Mouse (Mus musculus): ENCODE measurements around the gene Vmn1r32. TPM values are rescaled to one million over a fixed set of nuclear protein-coding genes. Genes with fewer than 3 reads are reported as not detected.

Vmn1r32 gene
- not detected in 2 replicates for polyA plus RNA-seq (2011; ENCODE audit: insufficient read length, low read depth, missing spikeins)

- TF ChIP-seq POLR2A (IDR thresholded peaks at IDR 0.05; ENCODE audit: low read depth, low read length) = no peak
- no peak for TF ChIP-seq CTCF (IDR thresholded peaks at IDR 0.05; ENCODE audit: borderline replicate concordance, insufficient read depth, low read length)
- Histone ChIP-seq H3K4me1 (ENCODE audit: control insufficient read depth, insufficient read depth, low read length) (no peaks in the 10 kb centered on the region), H3K4me3 (ENCODE audit: insufficient read depth, low read length) (no peak within 1 kb of the TSS), H3K27ac (ENCODE audit: insufficient read depth, low read length) (no peak within 1 kb of the TSS)
Measured at GRCm38 (mm10) chr6:66559996-66560395, at the start of gene Vmn1r32. Gene Vmn1r32 (minus strand): TSS chr6:66560096.

DNA sequence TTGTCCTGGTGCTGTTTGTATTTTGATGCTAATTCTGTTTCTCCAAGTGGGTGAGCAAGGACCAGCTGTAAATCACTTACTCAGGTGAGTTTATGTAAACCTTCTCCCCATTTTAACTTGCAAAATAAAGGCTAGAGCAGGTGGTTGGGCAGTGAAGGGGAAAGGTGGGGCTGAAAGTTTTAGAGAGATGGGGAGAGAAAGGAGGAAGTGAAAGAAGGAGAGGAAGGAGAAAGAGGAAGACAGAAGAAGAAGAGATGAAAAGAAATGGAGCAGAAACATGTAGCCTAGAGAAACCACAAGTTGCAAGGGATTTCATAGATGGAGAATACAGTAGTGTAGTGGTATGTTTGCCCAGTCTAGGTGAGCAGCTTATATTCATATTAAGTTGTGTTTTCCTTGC is 35.9 kb upstream of the Vmn1r32 start:
- TF ChIP-seq POLR2A (IDR thresholded peaks at IDR 0.05; ENCODE audit: low read depth, low read length) (no peak), CTCF (IDR thresholded peaks at IDR 0.05; ENCODE audit: borderline replicate concordance, insufficient read depth, low read length) (no peak)
- Histone ChIP-seq H3K4me3 (ENCODE audit: insufficient read depth, low read length) (no peak overlapping the region), H3K27ac (ENCODE audit: insufficient read depth, low read length) (no peak overlapping the region), H3K4me1 (ENCODE audit: control insufficient read depth, insufficient read depth, low read length) (no peaks in the 10 kb centered on the region)

GRCm38 (mm10) chr6:66535966-66536365 is 23.9 kb downstream of the Vmn1r32 start:
- TF ChIP-seq POLR2A (IDR thresholded peaks at IDR 0.05; ENCODE audit: low read depth, low read length) (no peak), CTCF (IDR thresholded peaks at IDR 0.05; ENCODE audit: borderline replicate concordance, insufficient read depth, low read length) (no peak)
- H3K4me3 ChIP-seq (ENCODE audit: insufficient read depth, low read length) = peak overlapping the region; percentile 93

GRCm38 (mm10) chr6:66535028-66535862 is 24.7 kb downstream of the Vmn1r32 start, which contains the start of gene Mad2l1:
Gene Mad2l1 (plus strand): TSS chr6:66535390.
- Histone ChIP-seq H3K4me3 (ENCODE audit: insufficient read depth, low read length) (peak within 1 kb of the TSS; percentile 93), H3K27ac (ENCODE audit: insufficient read depth, low read length) (peak within 1 kb of the TSS; percentile 64), H3K4me1 (ENCODE audit: control insufficient read depth, insufficient read depth, low read length) (peaks cover 3% of the 10 kb centered on the region; the same call in 1 of the 2 replicates)
- no peak for TF ChIP-seq CTCF (IDR thresholded peaks at IDR 0.05; ENCODE audit: borderline replicate concordance, insufficient read depth, low read length)
- peak; percentile 98 for TF ChIP-seq POLR2A (IDR thresholded peaks at IDR 0.05; ENCODE audit: low read depth, low read length)

More at GRCm38 (mm10) chr6:66535966-66536365, 23.9 kb downstream of the Vmn1r32 start:
- H3K4me1 ChIP-seq (ENCODE audit: control insufficient read depth, insufficient read depth, low read length) = peaks cover 3% of the 10 kb centered on the region; the same call in 1 of the 2 replicates
- H3K27ac ChIP-seq (ENCODE audit: insufficient read depth, low read length) = peak overlapping the region; percentile 64

GRCm38 (mm10) chr6:66534366-66534941 is 25.4 kb downstream of the Vmn1r32 start:
- H3K4me1 ChIP-seq (ENCODE audit: control insufficient read depth, insufficient read depth, low read length) = peaks cover 3% of the 10 kb centered on the region; the same call in 1 of the 2 replicates
- H3K27ac ChIP-seq (ENCODE audit: insufficient read depth, low read length) = peak overlapping the region; percentile 60
- peak overlapping the region; percentile 57 for H3K4me3 ChIP-seq (ENCODE audit: insufficient read depth, low read length)
- TF ChIP-seq CTCF (IDR thresholded peaks at IDR 0.05; ENCODE audit: borderline replicate concordance, insufficient read depth, low read length) = no peak
- TF ChIP-seq POLR2A (IDR thresholded peaks at IDR 0.05; ENCODE audit: low read depth, low read length) = no peak

GRCm38 (mm10) chr6:66533241-66533640 is 26.7 kb downstream of the Vmn1r32 start:
- H3K4me1 ChIP-seq (ENCODE audit: control insufficient read depth, insufficient read depth, low read length) = peaks cover 3% of the 10 kb centered on the region; the same call in 1 of the 2 replicates
- TF ChIP-seq POLR2A (IDR thresholded peaks at IDR 0.05; ENCODE audit: low read depth, low read length) = no peak
- TF ChIP-seq CTCF (IDR thresholded peaks at IDR 0.05; ENCODE audit: borderline replicate concordance, insufficient read depth, low read length) = no peak
- no peak overlapping the region for H3K27ac ChIP-seq (ENCODE audit: insufficient read depth, low read length)
- no peak overlapping the region for H3K4me3 ChIP-seq (ENCODE audit: insufficient read depth, low read length)

GRCm38 (mm10) chr6:66528386-66528785 is 31.5 kb downstream of the Vmn1r32 start:
- no peak overlapping the region for H3K27ac ChIP-seq (ENCODE audit: insufficient read depth, low read length)
- no peak overlapping the region for H3K4me3 ChIP-seq (ENCODE audit: insufficient read depth, low read length)
- H3K4me1 ChIP-seq (ENCODE audit: control insufficient read depth, insufficient read depth, low read length) = no peaks in the 10 kb centered on the region
- TF ChIP-seq POLR2A (IDR thresholded peaks at IDR 0.05; ENCODE audit: low read depth, low read length) = no peak
- no peak for TF ChIP-seq CTCF (IDR thresholded peaks at IDR 0.05; ENCODE audit: borderline replicate concordance, insufficient read depth, low read length)

DNA sequence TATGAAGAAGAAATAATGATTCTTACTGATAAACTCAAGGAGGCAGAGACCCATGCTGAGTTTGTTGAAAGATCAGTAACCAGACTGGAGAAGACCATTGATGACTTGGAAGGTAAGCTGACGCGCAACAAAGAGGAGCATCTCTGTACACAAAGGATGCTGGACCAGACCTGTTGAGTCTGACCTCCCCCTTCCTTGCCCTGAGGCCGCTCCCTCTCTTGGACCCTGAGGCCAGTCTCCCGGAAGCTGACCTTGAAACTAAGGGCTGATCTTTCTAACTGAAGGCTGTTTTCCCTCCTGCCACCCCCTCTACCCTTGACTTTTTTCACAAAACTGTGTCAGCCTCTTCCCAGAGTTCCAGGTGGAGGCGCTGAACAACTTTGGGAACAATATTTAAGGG is 43.5 kb downstream of the Vmn1r32 start:
- no peak overlapping the region for H3K4me3 ChIP-seq (ENCODE audit: insufficient read depth, low read length)
- H3K4me1 ChIP-seq (ENCODE audit: control insufficient read depth, insufficient read depth, low read length) = no peaks in the 10 kb centered on the region
- TF ChIP-seq POLR2A (IDR thresholded peaks at IDR 0.05; ENCODE audit: low read depth, low read length) (no peak), CTCF (IDR thresholded peaks at IDR 0.05; ENCODE audit: borderline replicate concordance, insufficient read depth, low read length) (no peak)
- H3K27ac ChIP-seq (ENCODE audit: insufficient read depth, low read length) = no peak overlapping the region

Other genes with a start within 250 kb of the Vmn1r32 start
- gene Mad2l1, start 24.7 kb downstream of the Vmn1r32 start, polyA plus RNA-seq (2011; ENCODE audit: insufficient read length, low read depth, missing spikeins) = 57.7 and 62.6 TPM in 2 replicates
- gene Vmn1r33, start 58.2 kb upstream of the Vmn1r32 start, polyA plus RNA-seq (2011; ENCODE audit: insufficient read length, low read depth, missing spikeins) = not detected in 2 replicates
- not detected in 2 replicates for gene Vmn1r34, start 83.8 kb upstream of the Vmn1r32 start, polyA plus RNA-seq (2011; ENCODE audit: insufficient read length, low read depth, missing spikeins)
- gene Vmn1r35, start 125.8 kb upstream of the Vmn1r32 start, polyA plus RNA-seq (2011; ENCODE audit: insufficient read length, low read depth, missing spikeins) = not detected in 2 replicates
- gene Vmn1r36, start 159.1 kb upstream of the Vmn1r32 start, polyA plus RNA-seq (2011; ENCODE audit: insufficient read length, low read depth, missing spikeins) = not detected in 2 replicates
- gene Vmn1r37, start 169.3 kb upstream of the Vmn1r32 start, polyA plus RNA-seq (2011; ENCODE audit: insufficient read length, low read depth, missing spikeins) = not detected in 2 replicates
- not detected in 2 replicates for gene Vmn1r38, start 222.5 kb upstream of the Vmn1r32 start, polyA plus RNA-seq (2011; ENCODE audit: insufficient read length, low read depth, missing spikeins)

All from embryonic fibroblast, embryonic 13.5 days (primary cell).